In genomic region chr2:178264389-178264788, GRCm38 (mm10) we compare ENCODE assay signal across 9 mouse cellular contexts.
DNase-seq lines count a peak whose midpoint lies in the region; ATAC-seq lines count a peak whose summit lies in the region.
"Had no signal": no experiment of that assay in that cellular context is flagged by ENCODE, and none has a peak within 500 bp of the region (broad histone marks: within the 10 kb centered on the region; RNA-seq: fewer than 3 reads in every experiment).

No protein-coding gene starts in this region.

- H3K9me3 ChIP-seq in hindbrain, embryonic 13.5 days: no peaks in the 10 kb centered on the region
- no peaks in the 10 kb centered on the region for H3K9me3 ChIP-seq in lung, embryonic 15.5 days
- H3K9me3 ChIP-seq: limb, embryonic 15.5 days had no signal

- H3K36me3 ChIP-seq in hindbrain, embryonic 13.5 days: peaks cover 18% of the 10 kb centered on the region
- H3K36me3 ChIP-seq in lung, embryonic 15.5 days: no peaks in the 10 kb centered on the region
- H3K36me3 ChIP-seq: limb, embryonic 15.5 days had no signal

- no peak overlapping the region for H3K9ac ChIP-seq in hindbrain, embryonic 13.5 days
- H3K9ac ChIP-seq in lung, embryonic 15.5 days: no peak overlapping the region
- H3K9ac ChIP-seq: limb, embryonic 15.5 days had no signal

- no peaks in the 10 kb centered on the region for H3K27me3 ChIP-seq in hindbrain, embryonic 13.5 days
- no peaks in the 10 kb centered on the region for H3K27me3 ChIP-seq in lung, embryonic 15.5 days
- H3K27me3 ChIP-seq: limb, embryonic 15.5 days had no signal

- DNase-seq in adipocyte (ENCODE audit: low spot score): peak; percentile 76
- DNase-seq in cerebellum, postnatal 14 days: peak; percentile 97 to 98
- DNase-seq in frontal cortex, postnatal 36 days (ENCODE audit: low spot score in 2 of 2): peak; percentile 92 to 93
- DNase-seq in layer of hippocampus, adult 9-11 months: peak; percentile 84
- peak; percentile 91 for DNase-seq in retina, embryonic 14.5 days (ENCODE audit: low spot score)
- DNase-seq in urinary bladder, postnatal 25 days (ENCODE audit: low spot score): peak; percentile 65

- WGBS in hindbrain, embryonic 13.5 days: 6% methylated on average over 8 of the region's 8 CpGs
- 3% methylated on average over 8 of the region's 8 CpGs for WGBS in lung, embryonic 15.5 days

- no peak overlapping the region for H3K4me3 ChIP-seq in hindbrain, embryonic 13.5 days
- H3K4me3 ChIP-seq in lung, embryonic 15.5 days: no peak overlapping the region
- H3K4me3 ChIP-seq: limb, embryonic 15.5 days had no signal

- ATAC-seq in hindbrain, embryonic 13.5 days (ENCODE audit: low FRiP score): peak; percentile 81
- peak; percentile 25; the same call in 1 of the 2 replicates for ATAC-seq in lung, embryonic 15.5 days (ENCODE audit: borderline replicate concordance, extremely low read depth, low FRiP score, low TSS enrichment)

- peaks cover 17% of the 10 kb centered on the region for H3K4me1 ChIP-seq in hindbrain, embryonic 13.5 days (replicated peaks)
- H3K4me1 ChIP-seq in lung, embryonic 15.5 days: no peaks in the 10 kb centered on the region
- H3K4me1 ChIP-seq: limb, embryonic 15.5 days had no signal

- no peak overlapping the region for H3K27ac ChIP-seq in hindbrain, embryonic 13.5 days
- no peak overlapping the region for H3K27ac ChIP-seq in lung, embryonic 15.5 days
- H3K27ac ChIP-seq: limb, embryonic 15.5 days had no signal

- no peak overlapping the region for H3K4me2 ChIP-seq in hindbrain, embryonic 13.5 days
- H3K4me2 ChIP-seq in lung, embryonic 15.5 days: no peak overlapping the region
- H3K4me2 ChIP-seq: limb, embryonic 15.5 days had no signal
